Mouse (Mus musculus) c-Kit-positive CD71-positive TER-119-positive erythroid progenitor cells, embryonic 14.5 days (primary cell): ENCODE results near the gene Sostdc1.

Experiments
- DNase-seq: peaks from one replicate; pipeline ENCODE4 v3.0.0-alpha.2; 2013; ENCODE audit warnings: low spot score

The Sostdc1 gene

DNA sequence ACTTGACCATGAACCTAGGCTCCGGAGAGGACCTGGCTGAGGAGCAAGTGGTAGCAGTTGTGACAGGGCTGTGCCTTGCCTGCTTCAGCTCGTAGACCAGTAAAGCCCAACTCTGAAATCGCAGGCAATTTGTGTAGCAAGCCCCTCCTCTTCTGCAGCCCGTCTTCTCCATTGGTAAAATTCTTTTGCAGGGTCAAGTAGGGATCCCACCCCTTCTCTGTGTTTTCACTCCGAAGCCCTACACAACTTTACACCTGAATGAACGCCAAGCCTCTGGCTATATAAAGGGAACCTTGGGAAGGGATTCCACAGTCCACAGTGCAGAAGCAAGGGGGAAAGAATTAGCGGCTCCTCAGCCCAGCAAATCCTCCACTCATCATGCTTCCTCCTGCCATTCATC, at the start of gene Sostdc1:
TSS of gene Sostdc1 (plus strand) at position 224 of the 400 bp plus-strand sequence.
- no peak for DNase-seq

DNA sequence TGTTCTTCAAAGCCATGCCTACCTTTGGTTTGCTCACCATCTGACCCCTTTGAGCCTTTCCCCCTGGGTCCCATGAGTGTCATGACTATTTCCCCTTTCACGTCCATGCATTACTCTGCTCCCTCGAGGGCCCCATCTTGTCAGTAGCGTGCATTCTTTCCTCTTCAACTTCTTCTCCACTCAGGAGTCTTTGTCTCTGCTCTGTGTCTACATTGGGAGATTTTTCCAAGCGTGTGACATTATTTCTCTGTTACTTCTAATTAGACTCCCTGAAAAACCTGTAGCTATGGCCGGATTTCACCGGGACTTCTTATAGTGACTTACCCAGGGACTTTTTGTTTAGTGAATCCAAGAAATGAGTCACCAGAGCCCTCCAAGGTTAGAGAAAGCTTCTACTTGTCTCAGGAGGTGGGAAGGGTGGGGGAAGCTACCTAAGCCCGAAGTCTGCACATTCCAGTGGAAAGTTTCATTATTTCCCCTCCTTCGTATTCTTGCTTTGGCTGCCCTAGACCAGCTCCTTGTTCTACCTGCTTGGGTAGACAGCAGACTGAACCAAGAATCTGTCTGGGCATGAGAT, 46.2 kb upstream of the Sostdc1 start:
- no peak for DNase-seq

GRCm38 (mm10) chr12:36274823-36275222, 39.1 kb upstream of the Sostdc1 start:
- DNase-seq: no peak

DNA sequence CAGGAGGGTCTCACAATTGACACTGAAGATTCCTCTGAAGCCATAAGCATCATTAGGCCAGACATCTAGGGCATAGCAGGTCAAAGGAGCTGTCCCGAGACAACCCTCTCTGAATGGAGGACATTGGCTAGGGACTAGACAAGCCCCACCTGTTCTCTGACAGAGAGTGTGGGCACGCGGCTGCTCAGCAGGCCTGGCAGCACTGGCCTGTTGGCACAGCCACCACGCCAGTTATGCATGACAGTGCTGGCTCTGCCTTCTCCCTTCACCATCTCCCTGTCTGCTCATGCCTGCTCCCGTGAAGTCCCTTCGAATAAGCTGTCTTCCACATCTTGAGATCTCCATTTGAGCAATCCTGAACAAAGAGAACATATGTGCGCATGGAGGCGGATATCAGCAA, 24.3 kb upstream of the Sostdc1 start:
- DNase-seq: no peak

DNA sequence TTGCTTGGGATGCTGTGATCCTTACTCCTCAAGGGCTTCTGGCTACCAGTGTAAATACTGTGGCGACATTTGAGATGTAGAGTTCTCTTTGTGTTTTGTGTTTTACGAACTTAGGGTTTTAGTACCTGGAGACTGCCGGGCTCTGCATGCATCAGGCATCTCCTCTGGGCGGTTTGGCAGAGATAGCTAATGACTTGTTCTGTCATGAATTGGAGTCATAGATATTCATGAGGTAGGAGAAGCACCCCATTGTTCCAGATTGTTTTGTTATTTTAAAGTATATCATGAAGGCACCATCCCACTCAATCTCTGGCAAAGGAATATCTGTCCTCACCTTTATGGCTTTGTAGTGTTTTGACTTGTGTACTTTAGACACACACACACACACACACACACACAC, 23.5 kb upstream of the Sostdc1 start:
- DNase-seq: no peak

DNA sequence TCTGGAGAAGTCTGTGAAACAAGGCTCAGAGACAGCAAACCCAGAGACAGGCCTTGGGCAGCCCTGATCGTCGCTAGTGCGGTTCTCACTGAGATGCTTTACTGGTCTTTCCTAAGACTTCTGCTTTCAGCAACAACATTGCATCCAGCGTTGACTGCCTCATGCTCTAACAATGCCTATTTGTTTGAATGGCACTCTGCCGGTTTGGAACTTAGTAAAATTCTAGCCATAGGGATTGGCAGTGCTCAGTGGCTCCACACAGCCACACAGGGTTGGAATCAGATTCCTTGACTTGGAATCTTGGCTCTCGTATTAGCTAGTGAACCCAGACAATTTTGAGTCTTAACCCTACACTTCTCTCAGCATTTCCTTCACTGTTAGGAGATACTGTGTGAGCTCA, 22.6 kb upstream of the Sostdc1 start:
- no peak for DNase-seq

DNA sequence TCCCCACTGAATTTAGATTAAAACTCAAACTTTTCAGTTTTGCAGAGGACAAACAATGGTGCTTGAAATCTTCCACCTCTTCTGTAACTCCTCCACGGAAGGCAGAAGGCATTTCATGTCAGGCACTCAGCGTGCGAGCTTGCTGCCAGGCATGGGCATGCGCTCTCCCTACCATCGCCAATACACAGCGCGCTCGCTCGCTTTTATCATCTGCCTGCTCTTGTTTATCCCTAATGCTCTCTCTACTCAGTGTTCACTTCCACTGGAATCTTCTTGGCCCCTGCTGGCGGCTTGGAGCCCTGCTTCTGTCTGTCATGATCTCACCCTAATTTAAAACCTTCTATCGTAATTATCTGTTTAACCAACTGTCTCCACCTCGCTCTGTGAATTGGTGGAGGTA, 11.6 kb upstream of the Sostdc1 start:
- DNase-seq: no peak

DNA sequence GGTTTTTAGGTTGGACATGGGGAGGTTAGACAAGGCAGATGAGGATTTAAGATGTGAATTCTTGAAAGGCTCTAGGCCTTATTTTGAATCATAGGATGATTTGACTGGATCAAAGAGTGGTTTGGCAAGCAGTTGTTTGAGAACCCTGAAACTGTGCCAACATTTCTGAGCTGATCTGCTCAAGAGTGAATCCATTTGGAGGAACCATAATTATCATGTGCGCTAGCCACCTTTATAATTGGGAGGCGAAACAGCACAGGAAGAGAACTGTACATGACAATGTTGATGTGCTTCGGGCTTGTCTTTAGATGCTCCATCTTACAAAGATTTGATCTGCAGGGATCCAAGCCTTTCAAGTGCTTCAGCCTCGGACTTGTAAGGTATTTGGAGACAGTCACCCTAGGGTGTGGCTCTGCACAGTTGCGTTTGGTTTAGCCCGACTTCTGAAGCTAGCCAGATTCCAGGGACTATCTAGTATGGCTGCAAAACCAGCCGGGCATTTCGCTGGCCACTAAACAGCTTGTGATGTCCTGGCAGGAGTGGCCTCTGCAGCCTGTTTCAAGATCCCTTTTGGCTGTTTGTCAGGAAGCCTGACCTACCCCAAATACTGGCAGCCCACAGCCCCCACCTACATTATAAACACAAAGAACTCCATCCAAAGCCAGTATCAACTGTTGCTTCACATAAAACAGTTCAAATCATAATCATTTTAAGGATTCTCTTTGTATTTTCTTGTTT, 10.9 kb upstream of the Sostdc1 start:
- no peak for DNase-seq

DNA sequence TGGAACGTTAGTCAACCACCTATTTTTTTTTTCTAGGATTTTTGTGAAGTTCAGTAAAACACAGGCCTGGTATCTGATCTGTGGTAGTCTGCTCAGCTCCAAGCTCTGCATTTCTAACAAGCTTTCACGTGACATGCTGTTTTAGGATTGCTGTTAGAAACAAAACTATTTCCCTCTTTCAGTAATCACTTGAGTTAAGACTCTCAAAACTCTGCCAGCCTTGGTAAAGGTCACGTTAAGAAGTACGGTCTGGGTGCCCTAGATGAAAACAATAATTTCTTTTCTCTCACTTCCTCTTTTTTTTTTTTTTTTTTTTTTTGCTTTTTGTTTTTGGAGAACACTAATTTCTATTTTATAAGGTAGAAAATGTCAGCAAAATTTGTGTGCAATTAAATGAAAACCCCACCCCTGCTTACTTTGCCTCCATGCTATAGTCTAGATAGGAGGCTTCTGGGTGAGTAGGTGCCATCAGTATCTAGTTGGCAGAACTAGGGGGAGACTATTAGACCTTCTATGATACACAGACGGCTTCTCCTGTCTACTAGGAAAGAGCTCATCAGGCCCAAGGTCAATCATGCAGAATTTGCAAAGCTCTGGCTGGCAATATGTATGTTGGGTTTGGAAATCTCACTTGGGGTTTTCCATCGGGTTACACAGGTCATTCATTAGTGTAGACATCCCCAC, 5.1 kb upstream of the Sostdc1 start:
- DNase-seq: no peak

DNA sequence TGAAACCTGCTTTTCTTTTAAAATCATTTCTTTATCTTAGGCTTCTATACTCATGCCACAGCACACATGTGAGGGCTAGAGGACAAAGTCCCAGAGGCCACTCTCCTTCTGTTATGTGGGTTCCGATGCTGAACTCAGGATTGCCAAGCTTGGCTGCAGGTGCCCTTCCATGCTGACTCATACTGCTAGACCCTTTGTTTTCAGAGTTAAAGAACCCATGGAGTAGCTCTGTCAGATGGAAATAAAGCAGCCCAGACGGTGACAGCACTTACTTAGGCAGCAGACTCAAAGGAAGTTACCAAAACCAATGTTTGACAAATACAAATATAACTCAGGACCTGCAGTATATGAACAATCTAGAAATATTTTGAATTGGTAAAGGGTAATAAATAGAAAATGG, 924 bp upstream of the Sostdc1 start:
- DNase-seq: no peak

DNA sequence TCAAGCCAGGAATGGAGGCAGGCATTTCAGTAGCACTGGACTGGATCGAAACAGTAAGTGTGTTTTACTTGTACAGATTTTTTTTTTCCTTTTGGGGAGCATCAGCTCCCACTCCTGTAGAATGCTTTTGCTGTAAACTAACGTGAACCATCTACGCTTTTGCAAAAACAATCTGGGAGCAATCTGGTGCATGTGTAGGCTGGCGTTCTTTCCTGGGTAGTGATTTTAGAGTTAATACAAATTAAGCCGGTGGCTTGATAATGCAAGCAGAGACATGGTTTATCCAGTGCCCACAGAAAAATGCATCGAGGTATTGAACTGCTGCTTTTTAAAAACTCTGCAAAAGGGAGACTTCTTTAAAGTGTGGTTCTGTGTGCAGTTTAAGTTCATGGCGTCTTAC, 507 bp downstream of the Sostdc1 start:
- DNase-seq: no peak

DNA sequence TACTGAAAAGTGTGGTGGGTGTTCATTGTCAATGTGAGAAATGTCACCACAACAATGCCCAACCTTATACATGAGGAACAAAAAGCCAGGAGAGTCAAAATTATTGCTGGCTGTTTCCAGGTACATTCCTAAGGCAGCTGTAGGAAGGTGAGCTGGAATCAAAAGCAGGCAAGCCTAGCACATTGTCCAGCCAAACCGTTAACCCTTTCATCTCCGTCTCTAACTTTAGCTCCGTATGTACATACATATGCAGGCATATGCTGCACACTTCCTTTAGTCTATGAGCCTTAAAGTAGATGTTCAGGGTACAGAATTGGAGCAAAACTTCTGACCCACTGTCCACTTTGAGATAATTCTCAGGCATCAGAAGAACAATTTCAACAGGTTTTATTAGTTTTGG, 1.6 kb downstream of the Sostdc1 start:
- no peak for DNase-seq

GRCm38 (mm10) chr12:36316056-36316455, 2.1 kb downstream of the Sostdc1 start:
- DNase-seq: no peak

DNA sequence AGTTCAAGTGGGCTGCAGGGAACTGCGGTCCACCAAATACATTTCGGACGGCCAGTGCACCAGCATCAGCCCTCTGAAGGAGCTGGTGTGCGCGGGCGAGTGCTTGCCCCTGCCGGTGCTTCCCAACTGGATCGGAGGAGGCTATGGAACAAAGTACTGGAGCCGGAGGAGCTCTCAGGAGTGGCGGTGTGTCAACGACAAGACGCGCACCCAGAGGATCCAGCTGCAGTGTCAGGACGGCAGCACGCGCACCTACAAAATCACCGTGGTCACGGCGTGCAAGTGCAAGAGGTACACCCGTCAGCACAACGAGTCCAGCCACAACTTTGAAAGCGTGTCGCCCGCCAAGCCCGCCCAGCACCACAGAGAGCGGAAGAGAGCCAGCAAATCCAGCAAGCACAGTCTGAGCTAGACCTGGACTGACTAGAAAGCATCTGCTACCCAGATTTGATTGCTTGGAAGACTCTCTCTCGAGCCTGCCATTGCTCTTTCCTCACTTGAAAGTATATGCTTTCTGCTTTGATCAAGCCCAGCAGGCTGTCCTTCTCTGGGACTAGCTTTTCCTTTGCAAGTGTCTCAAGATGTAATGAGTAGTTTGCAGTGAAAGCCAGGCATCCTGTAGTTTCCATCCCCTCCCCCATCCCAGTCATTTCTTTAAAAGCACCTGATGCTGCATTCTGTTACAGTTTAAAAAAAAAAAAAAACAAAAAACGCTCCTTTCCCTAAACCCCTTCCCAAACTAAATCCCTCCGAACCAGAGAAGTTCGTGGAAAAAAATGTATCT, 3.3 kb downstream of the Sostdc1 start:
- peak; percentile 3 for DNase-seq

GRCm38 (mm10) chr12:36317820-36318135, 3.8 kb downstream of the Sostdc1 start:
- DNase-seq: no peak

DNA sequence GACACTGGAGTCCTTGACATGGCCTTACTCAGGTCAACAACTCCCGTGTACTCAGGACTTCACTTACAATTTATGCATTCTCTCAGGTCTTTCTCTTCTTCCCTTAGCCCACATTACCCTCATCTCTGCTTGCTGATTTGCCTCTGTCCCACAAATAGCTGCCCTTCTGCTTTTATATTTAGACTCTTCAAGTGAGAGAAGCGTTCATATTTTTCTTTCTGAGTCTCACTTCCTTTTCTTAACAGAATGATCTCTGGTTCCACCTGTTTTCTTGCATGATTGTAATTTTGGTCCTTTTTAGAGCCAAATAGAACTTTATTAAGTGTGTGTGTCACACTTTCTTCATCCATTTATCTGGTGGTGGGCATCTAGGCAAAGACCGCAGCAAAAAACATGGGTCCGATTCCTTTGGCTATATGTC, 12.2 kb downstream of the Sostdc1 start:
- no peak for DNase-seq

- no peak for DNase-seq
Observed at GRCm38 (mm10) chr12:36332676-36333075, 18.7 kb downstream of the Sostdc1 start.

- no peak for DNase-seq
Observed at GRCm38 (mm10) chr12:36333837-36334281, 19.9 kb downstream of the Sostdc1 start.

- no peak for DNase-seq
Observed at GRCm38 (mm10) chr12:36344131-36344530, 30.2 kb downstream of the Sostdc1 start.

DNA sequence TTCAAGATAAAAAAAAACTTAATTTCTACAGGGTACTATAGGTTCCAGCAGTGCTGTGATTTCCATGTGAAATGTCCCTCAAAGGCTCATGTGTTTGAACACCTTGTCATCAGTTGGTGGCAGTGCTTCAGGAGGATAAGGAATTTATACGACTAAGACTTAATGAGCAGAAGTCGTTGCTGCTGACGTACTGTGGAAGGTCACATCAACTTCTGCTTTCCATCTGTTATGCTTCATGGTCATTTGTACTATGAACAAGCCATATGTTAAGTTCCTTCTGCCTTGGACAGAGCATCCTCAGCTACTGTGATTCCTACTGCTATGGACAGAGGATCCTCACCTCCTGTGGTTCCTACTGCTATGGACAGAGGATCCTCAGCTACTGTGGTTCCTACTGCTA, 46.1 kb downstream of the Sostdc1 start:
- DNase-seq: no peak

GRCm38 (mm10) chr12:36360693-36361092, 46.8 kb downstream of the Sostdc1 start:
- DNase-seq: no peak

DNA sequence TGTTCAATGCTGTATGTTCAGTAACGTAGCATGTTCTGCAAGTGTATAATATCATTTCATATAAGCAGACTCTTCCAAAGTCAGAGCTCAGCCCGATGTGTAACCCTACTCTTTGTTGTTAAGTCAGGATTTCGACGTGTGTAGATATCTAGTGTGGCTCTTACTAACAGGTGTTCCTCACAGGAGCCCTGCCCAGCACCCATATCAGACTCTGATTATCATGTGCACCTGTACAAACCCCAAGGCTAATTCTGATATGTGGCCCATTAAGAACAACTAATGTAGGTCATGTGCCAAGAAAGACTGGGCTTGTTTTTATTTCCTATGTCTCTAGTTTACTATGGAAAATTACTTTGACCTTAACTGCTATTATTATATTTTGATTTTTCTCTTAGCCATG, 50.1 kb downstream of the Sostdc1 start:
- DNase-seq: no peak
